Mouse (Mus musculus): ENCODE data around the gene Ctu2. TPM values are rescaled to one million over a fixed set of nuclear protein-coding genes. Genes with fewer than 3 reads are reported as not detected.

The Ctu2 gene
- polyA plus RNA-seq, 1 experiment from 2014 or later, result 72.6 TPM

GRCm38 (mm10) chr8:122457171-122457570, 18.8 kb upstream of the Ctu2 start:
- WGBS, result 84% methylated on average over 11 of the region's 11 CpGs
- H3K36me3 ChIP-seq, result no peaks in the 10 kb centered on the region

GRCm38 (mm10) chr8:122459218-122459900, 16.6 kb upstream of the Ctu2 start:
- no peak overlapping the region for H3K4me3 ChIP-seq
- no peaks in the 10 kb centered on the region for H3K36me3 ChIP-seq
- peaks cover 80% of the 10 kb centered on the region for H3K27me3 ChIP-seq (ENCODE audit: low read depth, poor library complexity, severe bottlenecking)
- WGBS, result 64% methylated on average over 6 of the region's 6 CpGs
- no peak overlapping the region for H3K27ac ChIP-seq (replicated peaks)
- DNase-seq (ENCODE audit: low spot score), result no peak
- no peaks in the 10 kb centered on the region for H3K9me3 ChIP-seq (replicated peaks)
- peaks cover 30% of the 10 kb centered on the region for H3K4me1 ChIP-seq

More at GRCm38 (mm10) chr8:122457171-122457570, 18.8 kb upstream of the Ctu2 start:
- no peaks in the 10 kb centered on the region for H3K9me3 ChIP-seq (replicated peaks)
- H3K27ac ChIP-seq (replicated peaks), result no peak overlapping the region
- H3K4me1 ChIP-seq, result peaks cover 22% of the 10 kb centered on the region
- DNase-seq (ENCODE audit: low spot score), result no peak
- H3K4me3 ChIP-seq, result no peak overlapping the region
- peaks cover 67% of the 10 kb centered on the region for H3K27me3 ChIP-seq (ENCODE audit: low read depth, poor library complexity, severe bottlenecking)

GRCm38 (mm10) chr8:122459990-122460389, 16.0 kb upstream of the Ctu2 start:
- Histone ChIP-seq H3K4me3 (peak overlapping the region; percentile 53), H3K4me1 (peaks cover 30% of the 10 kb centered on the region), H3K9me3 (replicated peaks) (no peaks in the 10 kb centered on the region), H3K27me3 (ENCODE audit: low read depth, poor library complexity, severe bottlenecking) (peaks cover 80% of the 10 kb centered on the region), H3K36me3 (no peaks in the 10 kb centered on the region), H3K27ac (replicated peaks) (no peak overlapping the region)
- WGBS, result 30% methylated on average over 7 of the region's 7 CpGs
- DNase-seq (ENCODE audit: low spot score), result no peak

GRCm38 (mm10) chr8:122460524-122461472, 15.1 kb upstream of the Ctu2 start, which contains the start of gene Snai3:
Gene Snai3, minus strand, starts transcription at chr8:122460733.
- H3K4me1 ChIP-seq, result peaks cover 30% of the 10 kb centered on the region
- H3K36me3 ChIP-seq, result no peaks in the 10 kb centered on the region; the same call in 1 of the 2 replicates
- H3K27me3 ChIP-seq (ENCODE audit: low read depth, poor library complexity, severe bottlenecking), result peaks cover 74% of the 10 kb centered on the region
- WGBS, result 4% methylated on average over 56 of the region's 56 CpGs
- H3K9me3 ChIP-seq (replicated peaks), result no peaks in the 10 kb centered on the region
- peak within 1 kb of the TSS; percentile 53 for H3K4me3 ChIP-seq
- H3K27ac ChIP-seq (replicated peaks), result no peak within 1 kb of the TSS
- DNase-seq (ENCODE audit: low spot score), result peak; percentile 47

- 64% methylated on average over 11 of the region's 11 CpGs for WGBS
These were observed 14.3 kb upstream of the Ctu2 start for GRCm38 (mm10) chr8:122461473-122462148.

GRCm38 (mm10) chr8:122462510-122462909, 13.4 kb upstream of the Ctu2 start:
- Histone ChIP-seq H3K27ac (replicated peaks) (no peak overlapping the region), H3K4me3 (no peak overlapping the region), H3K36me3 (peaks cover 16% of the 10 kb centered on the region), H3K9me3 (replicated peaks) (no peaks in the 10 kb centered on the region), H3K4me1 (peaks cover 30% of the 10 kb centered on the region), H3K27me3 (ENCODE audit: low read depth, poor library complexity, severe bottlenecking) (peaks cover 59% of the 10 kb centered on the region)
- 68% methylated on average over 8 of the region's 8 CpGs for WGBS
- no peak for DNase-seq (ENCODE audit: low spot score)

More at GRCm38 (mm10) chr8:122461473-122462148, 14.3 kb upstream of the Ctu2 start:
- Histone ChIP-seq H3K9me3 (replicated peaks) (no peaks in the 10 kb centered on the region), H3K36me3 (peaks cover 7% of the 10 kb centered on the region), H3K27ac (replicated peaks) (no peak overlapping the region), H3K4me1 (peaks cover 30% of the 10 kb centered on the region), H3K4me3 (no peak overlapping the region), H3K27me3 (ENCODE audit: low read depth, poor library complexity, severe bottlenecking) (peaks cover 66% of the 10 kb centered on the region)
- no peak for DNase-seq (ENCODE audit: low spot score)

GRCm38 (mm10) chr8:122463651-122464640, 12.0 kb upstream of the Ctu2 start:
- no peak overlapping the region for H3K27ac ChIP-seq (replicated peaks)
- peaks cover 29% of the 10 kb centered on the region for H3K36me3 ChIP-seq
- DNase-seq (ENCODE audit: low spot score), result no peak
- no peak overlapping the region for H3K4me3 ChIP-seq
- H3K27me3 ChIP-seq (ENCODE audit: low read depth, poor library complexity, severe bottlenecking), result peaks cover 45% of the 10 kb centered on the region
- WGBS, result 72% methylated on average over 12 of the region's 12 CpGs
- H3K9me3 ChIP-seq (replicated peaks), result no peaks in the 10 kb centered on the region
- H3K4me1 ChIP-seq, result peaks cover 30% of the 10 kb centered on the region

GRCm38 (mm10) chr8:122464985-122465384, 11.0 kb upstream of the Ctu2 start:
- H3K4me3 ChIP-seq, result no peak overlapping the region
- no peaks in the 10 kb centered on the region for H3K9me3 ChIP-seq (replicated peaks)
- no peak for DNase-seq (ENCODE audit: low spot score)
- H3K4me1 ChIP-seq, result peaks cover 29% of the 10 kb centered on the region
- H3K36me3 ChIP-seq, result peaks cover 35% of the 10 kb centered on the region
- H3K27me3 ChIP-seq (ENCODE audit: low read depth, poor library complexity, severe bottlenecking), result peaks cover 35% of the 10 kb centered on the region
- 76% methylated on average over 7 of the region's 7 CpGs for WGBS
- H3K27ac ChIP-seq (replicated peaks), result no peak overlapping the region

- peaks cover 7% of the 10 kb centered on the region for H3K27me3 ChIP-seq (ENCODE audit: low read depth, poor library complexity, severe bottlenecking)
- no peak for DNase-seq (ENCODE audit: low spot score)
- peaks cover 53% of the 10 kb centered on the region for H3K36me3 ChIP-seq
- peaks cover 4% of the 10 kb centered on the region; the same call in 1 of the 2 replicates for H3K4me1 ChIP-seq
- H3K27ac ChIP-seq (replicated peaks), result no peak overlapping the region
- no peak overlapping the region for H3K4me3 ChIP-seq
- WGBS, result 93% methylated on average over 13 of the region's 13 CpGs
- H3K9me3 ChIP-seq (replicated peaks), result no peaks in the 10 kb centered on the region
These were observed 8.1 kb upstream of the Ctu2 start for GRCm38 (mm10) chr8:122467816-122468215.

- peaks cover 67% of the 10 kb centered on the region for H3K36me3 ChIP-seq
- no peaks in the 10 kb centered on the region for H3K9me3 ChIP-seq (replicated peaks)
- no peaks in the 10 kb centered on the region for H3K27me3 ChIP-seq (ENCODE audit: low read depth, poor library complexity, severe bottlenecking)
- no peak overlapping the region for H3K27ac ChIP-seq (replicated peaks)
- whole genome bisulfite sequencing, result 84% methylated on average over 6 of the region's 6 CpGs
- DNase-seq (ENCODE audit: low spot score), result no peak
- peaks cover 5% of the 10 kb centered on the region for H3K4me1 ChIP-seq
- no peak overlapping the region for H3K4me3 ChIP-seq
These were observed 6.5 kb upstream of the Ctu2 start for GRCm38 (mm10) chr8:122469407-122469806.

GRCm38 (mm10) chr8:122469965-122470364, 6.0 kb upstream of the Ctu2 start:
- DNase-seq (ENCODE audit: low spot score), result no peak
- H3K4me3 ChIP-seq, result no peak overlapping the region
- H3K27me3 ChIP-seq (ENCODE audit: low read depth, poor library complexity, severe bottlenecking), result no peaks in the 10 kb centered on the region
- no peak overlapping the region for H3K27ac ChIP-seq (replicated peaks)
- H3K9me3 ChIP-seq (replicated peaks), result no peaks in the 10 kb centered on the region
- 90% methylated on average over 10 of the region's 10 CpGs for WGBS
- H3K4me1 ChIP-seq, result peaks cover 10% of the 10 kb centered on the region
- H3K36me3 ChIP-seq, result peaks cover 67% of the 10 kb centered on the region
